10 mouse cellular contexts compared by ENCODE assay signal in the genomic region with DNA sequence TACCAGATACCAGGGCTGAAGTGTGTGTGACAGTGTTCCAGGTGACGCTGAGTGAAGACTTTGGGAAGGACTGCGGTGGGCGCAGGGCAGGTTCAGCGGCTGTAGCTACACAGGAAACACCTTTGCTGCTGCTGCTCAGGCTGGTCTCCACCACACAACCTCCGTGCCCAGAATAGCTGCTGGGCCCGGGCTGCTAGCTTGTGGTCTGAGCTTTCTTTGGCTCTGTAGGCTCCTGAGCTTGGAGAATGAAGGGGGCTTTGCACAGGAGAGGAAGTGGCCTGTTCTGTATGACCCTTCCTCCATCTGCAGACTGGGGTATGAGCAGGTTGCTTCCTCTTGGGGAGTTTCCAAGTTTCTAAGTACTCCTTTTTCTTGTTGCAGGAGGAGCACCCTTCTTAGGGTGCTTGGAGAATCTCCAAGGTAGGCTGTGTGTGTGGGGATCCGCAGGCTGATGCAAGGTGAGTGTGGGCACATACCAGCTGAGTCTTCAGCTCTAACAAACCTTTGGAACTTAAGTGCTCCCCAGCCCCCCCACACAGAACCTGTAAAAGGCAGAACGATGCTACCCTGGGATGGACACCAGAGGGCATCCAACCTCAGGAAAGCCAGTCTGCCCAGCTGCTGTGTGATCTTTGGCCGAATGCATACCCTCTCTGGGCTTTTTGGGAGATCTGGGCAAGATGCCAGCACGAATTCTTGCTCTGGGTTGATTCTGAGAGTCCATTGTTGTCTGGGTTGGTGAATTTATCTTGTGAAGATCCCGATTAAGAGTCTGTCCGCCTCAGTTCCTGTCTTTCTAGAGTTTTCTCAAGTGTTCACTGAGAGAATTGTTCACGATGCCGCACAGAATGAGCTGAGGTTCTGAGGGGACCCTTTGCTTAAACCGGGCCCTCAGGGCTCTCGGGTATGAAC.
A peak's percentile ranks its signal among the peaks of the same experiment; 100 is the strongest.
DNase-seq lines count a peak whose midpoint lies in the region; ATAC-seq and TF ChIP-seq lines count a peak whose summit lies in the region.
"Had no signal": no experiment of that assay in that cellular context is flagged by ENCODE, and none has a peak within 500 bp of the region (broad histone marks: within the 10 kb centered on the region; RNA-seq: fewer than 3 reads in every experiment).

No protein-coding gene starts in this region.

- DNase-seq in heart, embryonic 10.5 days (ENCODE audit: low spot score) = no peak
- DNase-seq in heart, adult 11 months = no peak
- no peak for DNase-seq in limb, embryonic 14.5 days (ENCODE audit: low spot score)
- no peak for DNase-seq in cerebellum, postnatal 36 days
- DNase-seq in embryo, embryonic 10.5 days (ENCODE audit: low spot score) = no peak
- DNase-seq in urinary bladder, postnatal 25 days (ENCODE audit: low spot score) = no peak
- DNase-seq: gastrocnemius, postnatal 25 days had no signal

- H3K9ac ChIP-seq in neural tube, embryonic 13.5 days = no peak overlapping the region
- no peak overlapping the region for H3K9ac ChIP-seq in neural tube, embryonic 15.5 days (replicated peaks)
- no peak overlapping the region for H3K9ac ChIP-seq in limb, embryonic 14.5 days (ENCODE audit: low read depth, low read length, severe bottlenecking)

- no peak overlapping the region for H3K4me3 ChIP-seq in heart, embryonic 10.5 days
- H3K4me3 ChIP-seq in neural tube, embryonic 13.5 days = no peak overlapping the region
- no peak overlapping the region for H3K4me3 ChIP-seq in neural tube, embryonic 15.5 days (replicated peaks)
- H3K4me3 ChIP-seq in limb, embryonic 14.5 days (replicated peaks; ENCODE audit: low read length) = no peak overlapping the region

- TF ChIP-seq POLR2A in limb, embryonic 14.5 days (IDR thresholded peaks at IDR 0.05; ENCODE audit: borderline replicate concordance, extremely low read depth, insufficient read depth, insufficient read length) = no peak

- whole genome bisulfite sequencing in heart, embryonic 10.5 days = 66% methylated on average over 16 of the region's 16 CpGs
- 76% methylated on average over 16 of the region's 16 CpGs for WGBS in neural tube, embryonic 13.5 days
- 67% methylated on average over 16 of the region's 16 CpGs for WGBS in neural tube, embryonic 15.5 days
- WGBS in limb, embryonic 14.5 days = 80% methylated on average over 16 of the region's 16 CpGs

- peaks cover 28% of the 10 kb centered on the region for H3K4me1 ChIP-seq in heart, embryonic 10.5 days
- H3K4me1 ChIP-seq in neural tube, embryonic 13.5 days (replicated peaks) = peaks cover 32% of the 10 kb centered on the region
- peaks cover 15% of the 10 kb centered on the region for H3K4me1 ChIP-seq in neural tube, embryonic 15.5 days
- H3K4me1 ChIP-seq in limb, embryonic 14.5 days (ENCODE audit: control insufficient read depth, insufficient read depth, low read length) = peaks cover 24% of the 10 kb centered on the region

- no peaks in the 10 kb centered on the region for H3K36me3 ChIP-seq in heart, embryonic 10.5 days
- H3K36me3 ChIP-seq in neural tube, embryonic 13.5 days = no peaks in the 10 kb centered on the region
- H3K36me3 ChIP-seq in neural tube, embryonic 15.5 days = no peaks in the 10 kb centered on the region
- H3K36me3 ChIP-seq in limb, embryonic 14.5 days (ENCODE audit: control insufficient read depth, insufficient read depth, low read length) = no peaks in the 10 kb centered on the region

- peak overlapping the region; percentile 84; the same call in 1 of the 2 replicates for H3K27ac ChIP-seq in heart, embryonic 10.5 days
- H3K27ac ChIP-seq in neural tube, embryonic 13.5 days (replicated peaks) = 0 out of 2 replicates have a peak overlapping the region, but pooled peaks have one; percentile 82
- no peak overlapping the region for H3K27ac ChIP-seq in neural tube, embryonic 15.5 days (replicated peaks)
- 0 out of 2 replicates have a peak overlapping the region, but pooled peaks have one; percentile 70 for H3K27ac ChIP-seq in limb, embryonic 14.5 days (replicated peaks; ENCODE audit: low read depth, low read length)

- H3K4me2 ChIP-seq in neural tube, embryonic 13.5 days = no peak overlapping the region
- no peak overlapping the region for H3K4me2 ChIP-seq in neural tube, embryonic 15.5 days
- H3K4me2 ChIP-seq in limb, embryonic 14.5 days (replicated peaks; ENCODE audit: low read depth, low read length, severe bottlenecking) = no peak overlapping the region
- H3K4me2 ChIP-seq: liver, embryonic 11.5 days had no signal

- H3K27me3 ChIP-seq in heart, embryonic 10.5 days (ENCODE audit: insufficient read depth, poor library complexity, severe bottlenecking) = peaks cover 31% of the 10 kb centered on the region
- peaks cover 15% of the 10 kb centered on the region; the same call in 1 of the 2 replicates for H3K27me3 ChIP-seq in neural tube, embryonic 13.5 days
- no peaks in the 10 kb centered on the region for H3K27me3 ChIP-seq in neural tube, embryonic 15.5 days (replicated peaks)
- no peaks in the 10 kb centered on the region for H3K27me3 ChIP-seq in limb, embryonic 14.5 days (ENCODE audit: control insufficient read depth, insufficient read depth, low read length)

- ATAC-seq in neural tube, embryonic 13.5 days (ENCODE audit: low read depth) = no peak
- no peak for ATAC-seq in neural tube, embryonic 15.5 days (ENCODE audit: low FRiP score)
- ATAC-seq in limb, embryonic 14.5 days (ENCODE audit: low FRiP score, low read depth) = no peak

- H3K9me3 ChIP-seq in heart, embryonic 10.5 days = no peaks in the 10 kb centered on the region
- no peaks in the 10 kb centered on the region for H3K9me3 ChIP-seq in neural tube, embryonic 13.5 days
- no peaks in the 10 kb centered on the region for H3K9me3 ChIP-seq in neural tube, embryonic 15.5 days (replicated peaks)
- no peaks in the 10 kb centered on the region for H3K9me3 ChIP-seq in limb, embryonic 14.5 days (ENCODE audit: control insufficient read depth, low read length)
